Mouse (Mus musculus): ENCODE measurements around the gene Apoc3. TPM values are rescaled to one million over a fixed set of nuclear protein-coding genes. Genes with fewer than 3 reads are reported as not detected.

Gene Apoc3
- total RNA-seq, 2 experiments from 2014 or later: 0.84 to 1.2 TPM

GRCm38 (mm10) chr9:46196699-46197169 lies 38.7 kb downstream of the Apoc3 start:
- peak in 1 of 2 experiments; percentile 70 for DNase-seq (ENCODE audit: low spot score in 2 of 2)

DNA sequence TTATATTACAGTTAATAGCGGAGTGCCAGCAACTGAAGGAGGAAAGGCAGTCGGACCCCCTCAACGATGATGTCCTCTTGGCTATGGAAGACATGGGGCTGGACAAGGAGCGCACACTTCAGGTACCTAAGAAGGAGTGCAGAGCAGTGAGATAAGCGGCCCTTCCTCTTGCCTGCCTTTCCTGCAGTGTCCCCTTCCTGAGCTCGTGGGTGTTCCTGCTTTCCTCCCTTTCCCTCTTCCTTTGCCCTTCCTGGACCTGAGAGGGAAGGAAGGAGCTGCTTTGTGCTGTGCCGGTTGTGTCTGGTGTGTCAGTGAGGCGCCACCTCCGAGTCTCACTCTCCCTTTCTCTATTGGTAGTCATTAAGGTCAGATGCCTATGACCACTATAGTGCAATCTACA lies 40.6 kb downstream of the Apoc3 start:
- DNase-seq (ENCODE audit: low spot score in 2 of 2): no peak

DNA sequence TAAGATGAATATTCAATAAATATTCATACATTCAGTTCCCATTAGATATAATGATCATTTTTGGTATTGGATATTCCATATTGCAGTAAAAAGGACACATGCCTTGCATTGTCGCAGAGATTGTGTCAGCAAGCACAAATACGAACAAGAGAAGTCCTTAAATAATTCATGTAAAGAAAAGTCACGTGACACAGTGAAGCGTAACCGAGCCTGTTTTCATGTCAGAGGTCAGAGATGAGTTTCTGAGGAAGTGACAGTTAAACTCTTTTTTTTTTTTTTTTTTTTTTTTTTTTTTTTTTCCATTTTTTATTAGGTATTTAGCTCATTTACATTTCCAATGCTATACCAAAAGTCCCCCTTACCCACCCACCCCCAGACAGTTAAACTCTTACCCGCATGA lies 42.8 kb downstream of the Apoc3 start:
- DNase-seq (ENCODE audit: low spot score in 2 of 2): no peak

DNA sequence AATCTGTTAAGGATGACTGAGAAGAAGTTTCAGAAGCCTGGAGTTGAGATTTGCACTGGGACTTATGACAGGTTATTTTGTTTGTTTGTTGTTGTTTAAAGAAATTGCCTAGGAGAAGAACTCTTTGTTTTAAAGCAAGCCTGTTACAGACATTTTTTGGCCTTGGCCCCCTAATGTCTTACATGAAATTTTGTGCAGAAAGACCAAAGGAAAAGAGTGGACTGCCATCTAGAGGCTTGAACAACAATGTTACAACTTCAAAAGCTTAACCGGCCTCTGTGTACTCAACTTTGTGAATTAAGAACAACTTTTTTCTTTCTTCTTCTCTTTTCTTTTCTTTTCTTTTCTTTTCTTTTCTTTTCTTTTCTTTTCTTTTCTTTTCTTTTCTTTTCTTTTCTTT lies 43.8 kb downstream of the Apoc3 start:
- peak in 1 of 2 experiments; percentile 54 for DNase-seq (ENCODE audit: low spot score in 2 of 2)

- DNase-seq (ENCODE audit: low spot score in 2 of 2): no peak
Measured at GRCm38 (mm10) chr9:46191234-46191633, 44.2 kb downstream of the Apoc3 start.

DNA sequence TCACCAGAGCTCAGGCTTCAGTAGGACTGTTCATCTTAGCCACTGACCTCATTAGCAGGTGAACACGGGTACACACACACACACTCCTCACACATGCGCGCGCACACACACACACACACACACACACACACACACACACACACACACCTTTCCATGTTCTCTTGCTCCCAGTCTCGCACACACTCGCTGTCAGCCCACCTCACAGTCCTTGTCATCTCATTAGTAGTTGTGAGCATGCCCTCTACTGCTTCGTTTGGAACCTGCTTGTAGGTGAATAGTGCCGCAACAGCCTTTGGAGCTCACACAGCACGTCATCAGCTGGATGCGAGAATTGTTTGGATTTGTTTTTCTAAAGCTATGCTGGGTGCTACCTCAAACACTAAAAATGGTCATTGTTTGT lies 46.1 kb downstream of the Apoc3 start:
- no peak for DNase-seq (ENCODE audit: low spot score in 2 of 2)

DNA sequence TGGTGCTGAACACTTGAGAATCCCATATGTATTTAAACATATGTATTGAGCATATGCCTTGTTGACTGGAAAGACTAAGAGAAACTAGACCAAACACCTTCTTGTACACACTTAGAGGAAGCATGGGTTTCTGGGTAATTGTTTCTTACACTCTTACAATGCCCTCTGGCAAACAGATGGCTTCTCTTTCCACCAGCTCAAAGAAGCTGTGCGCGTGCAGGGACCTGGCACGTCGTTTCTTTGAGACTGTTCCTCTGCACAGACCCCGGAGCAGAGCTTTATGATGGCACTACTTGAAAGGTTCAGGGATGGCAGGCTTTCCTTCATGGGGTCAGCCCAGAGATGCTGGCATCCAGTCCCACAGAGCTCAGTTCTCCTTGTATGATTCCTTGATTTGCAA lies 46.5 kb downstream of the Apoc3 start:
- DNase-seq (ENCODE audit: low spot score in 2 of 2): no peak

GRCm38 (mm10) chr9:46188370-46188769 lies 47.1 kb downstream of the Apoc3 start:
- no peak for DNase-seq (ENCODE audit: low spot score in 2 of 2)

DNA sequence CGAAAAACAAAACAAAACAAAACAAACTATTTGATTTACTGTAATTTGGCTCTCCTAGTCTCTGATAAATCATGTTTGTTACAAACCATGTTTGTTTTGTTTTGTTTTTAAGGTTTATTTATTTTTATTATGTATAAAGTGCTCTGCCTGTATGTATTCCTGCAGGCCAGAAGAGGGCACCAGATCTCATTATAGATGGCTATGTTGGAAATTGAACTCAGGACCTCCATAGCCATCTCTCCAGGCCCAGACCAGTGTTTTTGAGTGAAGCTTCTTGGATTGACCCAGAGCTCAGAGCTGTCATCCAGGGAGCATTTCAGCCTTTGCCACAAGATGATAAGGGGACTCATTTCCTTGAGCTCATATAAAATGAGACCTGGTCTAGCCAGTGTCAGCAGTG lies 49.0 kb downstream of the Apoc3 start:
- DNase-seq (ENCODE audit: low spot score in 2 of 2): no peak

DNA sequence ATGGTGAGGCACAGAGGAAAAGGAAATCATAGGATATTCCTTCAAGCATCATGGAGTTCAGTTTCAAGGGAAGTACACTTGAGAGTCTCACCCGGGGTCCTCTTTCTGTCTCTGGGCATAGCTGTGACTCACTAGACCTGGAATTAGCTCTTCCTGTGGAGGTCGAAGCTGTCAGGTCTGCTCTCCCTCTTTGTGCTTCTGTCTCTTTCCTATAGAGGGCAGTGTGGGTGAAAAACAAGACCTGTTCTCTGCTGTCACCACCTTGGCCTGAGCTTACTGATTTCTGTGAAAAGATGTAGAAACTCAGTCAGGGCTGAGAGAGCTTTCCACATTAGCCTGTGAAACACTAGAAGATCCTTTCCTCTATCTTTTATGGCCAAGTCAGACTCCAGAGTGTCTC lies 50.2 kb downstream of the Apoc3 start:
- peak in 1 of 2 experiments; percentile 49 for DNase-seq (ENCODE audit: low spot score in 2 of 2)

- DNase-seq (ENCODE audit: low spot score in 2 of 2): no peak
Measured at GRCm38 (mm10) chr9:46184542-46184941, 50.9 kb downstream of the Apoc3 start.

Other genes with a start within 250 kb of the Apoc3 start
- gene Pafah1b2, start 222.9 kb downstream of the Apoc3 start, total RNA-seq (2021): 100 to 1,000 TPM; 237 to 239 TPM
- gene Sik3, start 222.8 kb downstream of the Apoc3 start, total RNA-seq (2021): 100 to 1,000 TPM; 143 to 147 TPM
- 1 to 10 TPM in 1 of 2 experiments, under 1 TPM in 1; 0.32 to 1.1 TPM for gene Apoa1, start 7.1 kb downstream of the Apoc3 start, total RNA-seq (2021)
- gene Apoa4, start 5.1 kb upstream of the Apoc3 start, total RNA-seq (2021): not detected
- gene Apoa5, start 33.0 kb upstream of the Apoc3 start, total RNA-seq (2021): not detected
- 10 to 100 TPM; 35.8 to 39.5 TPM for gene Zpr1, start 37.4 kb upstream of the Apoc3 start, total RNA-seq (2021)
- gene Bud13, start 47.4 kb upstream of the Apoc3 start, total RNA-seq (2021): 10 to 100 TPM; 11.3 to 11.9 TPM
- gene 4931429L15Rik, start 84.3 kb upstream of the Apoc3 start, total RNA-seq (2021): not detected

All from layer of hippocampus, adult 18-20 months (tissue).